Mouse (Mus musculus) liver, postnatal 0 days (tissue): ENCODE measurements around the gene Hephl1. TPM values are rescaled to one million over a fixed set of nuclear protein-coding genes. Genes with fewer than 3 reads are reported as not detected.

ENCODE experiments used
- ATAC-seq: fragments of 200-750 bp; cut with Nextera tagmentation; 2 replicates; pipeline ENCODE4 v1.8.0; 2017; ENCODE audit warnings: mild to moderate bottlenecking, moderate library complexity
- DNase-seq: peaks from one replicate; pipeline ENCODE4 v3.0.0-alpha.2; 2016
- H3K27ac ChIP-seq: fragments of 300-500 bp; sonication (generic); 2 replicates; pipeline ENCODE4 v1.5.1; 2014; ENCODE audit warnings: antibody characterized with exemption, moderate library complexity, mild to moderate bottlenecking, low read depth
- H3K27me3 ChIP-seq: fragments of 300-500 bp; sonication (generic); 2 replicates; pipeline ENCODE4 v1.6.1; 2014; ENCODE audit warnings: low read length, control low read depth, mixed read lengths; ENCODE audit not compliant: insufficient read depth
- H3K36me3 ChIP-seq: fragments of 300-500 bp; sonication (generic); replicated peaks from 2 replicates; pipeline ENCODE4 v1.6.1; 2014; ENCODE audit warnings: mild to moderate bottlenecking, control low read depth, low read length, moderate library complexity, mixed read lengths; ENCODE audit not compliant: insufficient read depth
- H3K4me1 ChIP-seq: fragments of 300-500 bp; sonication (generic); 2 replicates; pipeline ENCODE4 v1.6.1; 2014; ENCODE audit warnings: antibody characterized with exemption, mild to moderate bottlenecking, control low read depth; ENCODE audit not compliant: insufficient read depth
- H3K4me2 ChIP-seq: fragments of 300-500 bp; sonication (generic); 2 replicates; pipeline ENCODE4 v1.6.1; 2014; ENCODE audit warnings: low read depth, mild to moderate bottlenecking, low read length, moderate library complexity, mixed read lengths
- H3K4me3 ChIP-seq: fragments of 300-500 bp; sonication (generic); 2 replicates; pipeline ENCODE4 v1.5.1; 2014; ENCODE audit warnings: low read depth, low read length
- H3K9ac ChIP-seq: fragments of 300-500 bp; sonication (generic); replicated peaks from 2 replicates; pipeline ENCODE4 v1.6.1; 2014; ENCODE audit warnings: mild to moderate bottlenecking, moderate library complexity
- H3K9me3 ChIP-seq: fragments of 300-500 bp; sonication (generic); 2 replicates; pipeline ENCODE4 v1.6.1; 2016; ENCODE audit warnings: mild to moderate bottlenecking, control low read depth, low read length, mixed read lengths
- CTCF ChIP-seq: sonication (generic); IDR thresholded peaks from 2 replicates; pipeline ENCODE4 v1.5.1; 2016; ENCODE audit warnings: antibody characterized with exemption, low read depth
- EP300 ChIP-seq: IDR thresholded peaks from 2 replicates; pipeline ENCODE4 v1.6.1; 2016; ENCODE audit warnings: antibody characterized with exemption, low read depth, mild to moderate bottlenecking
- WGBS: fragments of 180-500 bp; shearing (Covaris S2); extraction: QIAGEN DNeasy Blood & Tissue Kit; methylation state at CpG from one replicate; pipeline ENCODE4 v1.1.7; 2014; ENCODE audit not compliant: insufficient replicate concordance; 5-methylcytosine and 5-hydroxymethylcytosine counted together
- polyA plus RNA-seq: library from polyadenylated mRNA; unstranded; fragments of >200 nt; fragmentation: Nextera tagmentation; extraction: Ambion mirVana; gene quantifications from 2 replicates; pipeline ENCODE4 v1.2.1, GENCODE M21; 2015

Gene Hephl1
- polyA plus RNA-seq, 1 experiment from 2014 or later, result not detected

- ATAC-seq (no peak), DNase-seq (no peak)
- Histone ChIP-seq H3K27ac (no peak overlapping the region), H3K4me2 (no peak overlapping the region), H3K9ac (no peak overlapping the region), H3K9me3 (no peaks in the 10 kb centered on the region), H3K4me3 (no peak overlapping the region), H3K36me3 (no peaks in the 10 kb centered on the region), H3K4me1 (0 out of 2 replicates have a peak, but pooled peaks cover 3% of the 10 kb centered on the region), H3K27me3 (no peaks in the 10 kb centered on the region)
- TF ChIP-seq CTCF (no peak), EP300 (no peak)
- WGBS, result 90% methylated on average over 2 of the region's 2 CpGs
These were observed 75.5 kb downstream of the Hephl1 start for GRCm38 (mm10) chr9:15036405-15036804.

- no peaks in the 10 kb centered on the region for H3K36me3 ChIP-seq
- TF ChIP-seq EP300, result no peak
- no peak for TF ChIP-seq CTCF
- WGBS, result 86% methylated on average over 7 of the region's 7 CpGs
- H3K9ac ChIP-seq, result no peak overlapping the region
- no peak for ATAC-seq
- DNase-seq, result no peak
- no peaks in the 10 kb centered on the region for H3K9me3 ChIP-seq
- H3K4me1 ChIP-seq, result 0 out of 2 replicates have a peak, but pooled peaks cover 3% of the 10 kb centered on the region
- H3K4me3 ChIP-seq, result no peak overlapping the region
- no peak overlapping the region for H3K4me2 ChIP-seq
- no peak overlapping the region for H3K27ac ChIP-seq
- no peaks in the 10 kb centered on the region for H3K27me3 ChIP-seq
These were observed 75.9 kb downstream of the Hephl1 start for GRCm38 (mm10) chr9:15035979-15036378.

GRCm38 (mm10) chr9:15034546-15035273 lies 77.2 kb downstream of the Hephl1 start:
- H3K27me3 ChIP-seq, result no peaks in the 10 kb centered on the region
- no peaks in the 10 kb centered on the region for H3K36me3 ChIP-seq
- H3K9ac ChIP-seq, result no peak overlapping the region
- H3K4me2 ChIP-seq, result no peak overlapping the region
- TF ChIP-seq CTCF (no peak), EP300 (no peak)
- H3K4me3 ChIP-seq, result no peak overlapping the region
- ATAC-seq (no peak), DNase-seq (no peak)
- WGBS, result 64% methylated on average over 7 of the region's 7 CpGs
- no peaks in the 10 kb centered on the region for H3K9me3 ChIP-seq
- H3K4me1 ChIP-seq, result 0 out of 2 replicates have a peak, but pooled peaks cover 3% of the 10 kb centered on the region
- no peak overlapping the region for H3K27ac ChIP-seq

GRCm38 (mm10) chr9:15033568-15034160 lies 78.2 kb downstream of the Hephl1 start:
- DNase-seq (no peak), ATAC-seq (no peak)
- 52% methylated on average over 5 of the region's 5 CpGs for WGBS
- Histone ChIP-seq H3K27ac (no peak overlapping the region), H3K27me3 (no peaks in the 10 kb centered on the region), H3K4me1 (0 out of 2 replicates have a peak, but pooled peaks cover 3% of the 10 kb centered on the region), H3K9ac (no peak overlapping the region), H3K4me2 (no peak overlapping the region), H3K36me3 (no peaks in the 10 kb centered on the region), H3K9me3 (no peaks in the 10 kb centered on the region), H3K4me3 (no peak overlapping the region)
- peak; percentile 69 for TF ChIP-seq CTCF
- TF ChIP-seq EP300, result no peak

GRCm38 (mm10) chr9:15032797-15033196 lies 79.1 kb downstream of the Hephl1 start:
- no peak overlapping the region for H3K9ac ChIP-seq
- no peak for ATAC-seq
- 0 out of 2 replicates have a peak, but pooled peaks cover 3% of the 10 kb centered on the region for H3K4me1 ChIP-seq
- H3K27me3 ChIP-seq, result no peaks in the 10 kb centered on the region
- H3K4me2 ChIP-seq, result no peak overlapping the region
- TF ChIP-seq EP300 (no peak), CTCF (no peak)
- no peak overlapping the region for H3K27ac ChIP-seq
- DNase-seq, result no peak
- no peaks in the 10 kb centered on the region for H3K36me3 ChIP-seq
- H3K9me3 ChIP-seq, result no peaks in the 10 kb centered on the region
- 76% methylated on average over 4 of the region's 4 CpGs for WGBS
- H3K4me3 ChIP-seq, result no peak overlapping the region

GRCm38 (mm10) chr9:15030771-15031170 lies 81.1 kb downstream of the Hephl1 start:
- Histone ChIP-seq H3K4me3 (no peak overlapping the region), H3K36me3 (no peaks in the 10 kb centered on the region), H3K27me3 (no peaks in the 10 kb centered on the region), H3K4me1 (0 out of 2 replicates have a peak, but pooled peaks cover 3% of the 10 kb centered on the region), H3K9me3 (no peaks in the 10 kb centered on the region), H3K4me2 (no peak overlapping the region), H3K27ac (no peak overlapping the region), H3K9ac (no peak overlapping the region)
- no peak for ATAC-seq
- DNase-seq, result no peak
- TF ChIP-seq CTCF, result no peak
- TF ChIP-seq EP300, result no peak
- 78% methylated on average over 8 of the region's 8 CpGs for WGBS
